Mouse (Mus musculus): ENCODE results near the gene Jagn1. TPM values are rescaled to one million over a fixed set of nuclear protein-coding genes. Genes with fewer than 3 reads are reported as not detected.

Jagn1 gene
- polyA plus RNA-seq, 1 experiment from 2014 or later = 75.0 TPM

DNA sequence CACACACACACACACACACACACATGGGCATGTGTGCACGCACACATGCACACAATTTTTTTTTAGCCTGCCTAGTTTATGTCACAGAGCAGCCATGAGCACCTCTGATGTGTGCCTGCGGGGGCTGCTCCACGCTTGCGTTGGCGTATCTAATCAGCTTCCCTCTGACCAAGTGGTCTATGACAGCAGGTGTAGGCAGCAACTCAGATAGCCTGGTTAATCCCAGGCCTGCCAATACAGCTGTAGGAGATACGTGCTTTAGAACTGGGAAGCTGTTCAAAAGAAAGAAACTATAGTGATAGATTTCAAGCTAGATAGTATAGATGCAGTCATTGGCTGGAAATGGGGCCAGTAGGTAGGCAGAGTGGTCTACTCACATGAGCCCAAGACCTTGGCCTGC is 31.3 kb downstream of the Jagn1 start:
- Histone ChIP-seq H3K4me1 (ENCODE audit: control insufficient read depth, insufficient read depth, low read length) (peaks cover 4% of the 10 kb centered on the region), H3K9ac (ENCODE audit: low read length) (no peak overlapping the region), H3K27me3 (ENCODE audit: control insufficient read depth, insufficient read depth, low read length) (peaks cover 19% of the 10 kb centered on the region), H3K36me3 (ENCODE audit: control insufficient read depth, insufficient read depth, low read length) (no peaks in the 10 kb centered on the region), H3K9me3 (ENCODE audit: control insufficient read depth, low read length) (no peaks in the 10 kb centered on the region), H3K4me2 (no peak overlapping the region), H3K27ac (ENCODE audit: low read depth, low read length) (no peak overlapping the region), H3K4me3 (ENCODE audit: low read depth, low read length) (no peak overlapping the region)
- no peak for ATAC-seq (ENCODE audit: low FRiP score)
- peak; percentile 19 for DNase-seq (ENCODE audit: low spot score, missing footprints)
- WGBS = 88% methylated on average over 6 of the region's 6 CpGs

DNA sequence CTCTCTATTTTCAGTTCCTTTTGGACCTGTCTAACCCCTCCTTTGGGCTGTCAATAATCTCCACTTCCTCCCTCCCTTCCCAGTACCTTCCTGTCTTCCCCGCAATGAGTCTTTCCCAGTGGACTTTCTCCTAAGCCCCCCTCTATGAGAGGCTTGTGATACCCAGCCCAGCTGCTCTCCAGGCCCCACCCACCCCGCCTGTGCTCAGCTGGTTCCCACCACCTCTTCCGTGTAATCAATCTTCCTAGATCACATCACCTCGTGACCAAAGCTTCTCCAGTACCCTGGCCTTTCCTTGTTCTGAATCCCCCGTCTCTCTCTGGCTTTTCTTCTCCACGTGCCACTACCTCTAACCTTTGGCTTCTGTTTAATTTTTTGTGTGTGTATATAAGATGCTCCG is 35.0 kb downstream of the Jagn1 start:
- ATAC-seq (ENCODE audit: low FRiP score) = 0 out of 2 replicates have a peak, but pooled peaks have one; percentile 31
- Histone ChIP-seq H3K36me3 (ENCODE audit: control insufficient read depth, insufficient read depth, low read length) (no peaks in the 10 kb centered on the region), H3K4me1 (ENCODE audit: control insufficient read depth, insufficient read depth, low read length) (peaks cover 10% of the 10 kb centered on the region; the same call in 1 of the 2 replicates), H3K4me2 (no peak overlapping the region), H3K27ac (ENCODE audit: low read depth, low read length) (no peak overlapping the region), H3K9ac (ENCODE audit: low read length) (no peak overlapping the region), H3K9me3 (ENCODE audit: control insufficient read depth, low read length) (no peaks in the 10 kb centered on the region), H3K27me3 (ENCODE audit: control insufficient read depth, insufficient read depth, low read length) (no peaks in the 10 kb centered on the region; the same call in 1 of the 2 replicates), H3K4me3 (ENCODE audit: low read depth, low read length) (no peak overlapping the region)
- 59% methylated on average over 7 of the region's 7 CpGs for WGBS
- DNase-seq (ENCODE audit: low spot score, missing footprints) = no peak

DNA sequence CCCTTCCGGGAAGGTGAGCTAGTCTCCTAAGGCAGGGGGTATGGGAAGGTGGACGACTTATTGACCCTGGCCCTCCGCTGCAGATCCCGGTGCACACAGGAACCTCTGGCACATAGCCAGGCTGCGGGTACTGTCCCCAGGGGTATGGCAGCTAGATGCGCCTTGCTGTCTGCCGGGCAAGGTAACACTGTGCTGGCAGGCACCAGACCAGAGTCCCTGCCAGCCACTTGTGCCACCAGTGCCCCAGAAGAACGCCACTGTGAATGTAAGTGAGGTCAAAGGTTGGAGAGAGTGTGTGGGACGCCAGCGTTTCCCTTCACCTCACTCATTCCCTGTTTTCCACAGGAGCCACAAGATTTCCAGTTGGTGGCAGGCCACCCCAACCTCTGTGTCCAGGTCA is 36.5 kb downstream of the Jagn1 start:
- H3K4me1 ChIP-seq (ENCODE audit: control insufficient read depth, insufficient read depth, low read length) = peaks cover 16% of the 10 kb centered on the region
- 85% methylated on average over 10 of the region's 10 CpGs for WGBS
- no peaks in the 10 kb centered on the region for H3K9me3 ChIP-seq (ENCODE audit: control insufficient read depth, low read length)
- DNase-seq (ENCODE audit: low spot score, missing footprints) (no peak), ATAC-seq (ENCODE audit: low FRiP score) (no peak)
- H3K27me3 ChIP-seq (ENCODE audit: control insufficient read depth, insufficient read depth, low read length) = no peaks in the 10 kb centered on the region; the same call in 1 of the 2 replicates
- H3K36me3 ChIP-seq (ENCODE audit: control insufficient read depth, insufficient read depth, low read length) = no peaks in the 10 kb centered on the region
- no peak overlapping the region for H3K4me3 ChIP-seq (ENCODE audit: low read depth, low read length)
- no peak overlapping the region for H3K27ac ChIP-seq (ENCODE audit: low read depth, low read length)
- H3K9ac ChIP-seq (ENCODE audit: low read length) = no peak overlapping the region
- H3K4me2 ChIP-seq = no peak overlapping the region

DNA sequence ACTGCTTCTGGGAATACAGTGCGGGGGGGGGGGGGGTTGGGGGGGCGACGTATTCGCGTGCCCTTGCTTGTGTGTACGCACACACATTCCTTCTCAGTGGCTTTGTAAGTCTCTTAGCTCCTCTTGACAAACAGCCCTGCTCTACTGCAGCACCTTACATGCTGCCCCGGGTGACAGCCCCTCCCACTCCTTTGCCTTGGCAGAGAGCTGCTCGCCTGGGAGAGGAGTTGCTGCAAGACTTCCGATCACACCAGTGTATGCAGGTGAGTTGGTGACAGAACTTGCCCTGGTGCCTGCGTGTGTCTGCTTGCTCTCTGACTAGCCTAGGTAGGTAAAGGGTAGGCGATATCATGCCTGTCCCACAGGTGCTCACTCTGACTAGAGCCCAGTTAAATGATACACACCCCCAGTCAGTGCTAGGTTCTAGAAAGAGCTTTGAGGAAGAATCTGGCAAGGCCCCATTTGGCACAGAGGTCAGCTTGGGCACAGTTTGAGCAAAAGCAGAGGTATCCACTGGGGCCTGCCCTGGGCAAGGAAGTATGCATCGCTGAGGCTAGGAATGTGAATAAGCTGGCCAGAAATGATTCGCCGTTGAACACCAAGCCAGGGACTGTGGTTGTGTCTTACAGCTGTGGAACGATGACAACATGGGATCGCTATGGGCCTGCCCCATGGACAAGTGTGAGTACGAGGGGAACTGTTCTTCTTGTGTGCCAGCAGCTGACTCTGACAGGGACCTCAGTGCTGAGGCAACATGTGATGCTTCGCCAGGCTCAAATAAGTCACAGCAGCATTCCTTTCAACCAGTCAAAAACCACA is 38.4 kb downstream of the Jagn1 start:
- no peak for ATAC-seq (ENCODE audit: low FRiP score)
- Histone ChIP-seq H3K9ac (ENCODE audit: low read length) (no peak overlapping the region), H3K9me3 (ENCODE audit: control insufficient read depth, low read length) (no peaks in the 10 kb centered on the region), H3K4me2 (no peak overlapping the region), H3K27me3 (ENCODE audit: control insufficient read depth, insufficient read depth, low read length) (no peaks in the 10 kb centered on the region; the same call in 1 of the 2 replicates), H3K27ac (ENCODE audit: low read depth, low read length) (no peak overlapping the region), H3K36me3 (ENCODE audit: control insufficient read depth, insufficient read depth, low read length) (no peaks in the 10 kb centered on the region), H3K4me1 (ENCODE audit: control insufficient read depth, insufficient read depth, low read length) (peaks cover 21% of the 10 kb centered on the region), H3K4me3 (ENCODE audit: low read depth, low read length) (no peak overlapping the region)
- DNase-seq (ENCODE audit: low spot score, missing footprints) = no peak
- WGBS = 63% methylated on average over 18 of the region's 18 CpGs

DNA sequence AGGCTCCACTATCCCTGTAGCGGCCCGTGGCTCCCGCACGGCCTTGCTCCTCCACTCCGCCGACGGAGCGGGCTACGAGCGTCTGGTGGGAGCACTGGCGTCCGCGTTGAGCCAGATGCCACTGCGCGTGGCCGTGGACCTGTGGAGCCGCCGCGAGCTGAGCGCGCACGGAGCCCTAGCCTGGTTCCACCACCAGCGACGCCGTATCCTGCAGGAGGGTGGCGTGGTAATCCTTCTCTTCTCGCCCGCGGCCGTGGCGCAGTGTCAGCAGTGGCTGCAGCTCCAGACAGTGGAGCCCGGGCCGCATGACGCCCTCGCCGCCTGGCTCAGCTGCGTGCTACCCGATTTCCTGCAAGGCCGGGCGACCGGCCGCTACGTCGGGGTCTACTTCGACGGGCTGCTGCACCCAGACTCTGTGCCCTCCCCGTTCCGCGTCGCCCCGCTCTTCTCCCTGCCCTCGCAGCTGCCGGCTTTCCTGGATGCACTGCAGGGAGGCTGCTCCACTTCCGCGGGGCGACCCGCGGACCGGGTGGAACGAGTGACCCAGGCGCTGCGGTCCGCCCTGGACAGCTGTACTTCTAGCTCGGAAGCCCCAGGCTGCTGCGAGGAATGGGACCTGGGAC is 40.2 kb downstream of the Jagn1 start:
- H3K36me3 ChIP-seq (ENCODE audit: control insufficient read depth, insufficient read depth, low read length) = no peaks in the 10 kb centered on the region
- peak overlapping the region; percentile 88 for H3K4me2 ChIP-seq
- ATAC-seq (ENCODE audit: low FRiP score) (peak; percentile 65), DNase-seq (ENCODE audit: low spot score, missing footprints) (no peak)
- WGBS = under 1% methylated on average over 64 of the region's 65 CpGs
- H3K27ac ChIP-seq (ENCODE audit: low read depth, low read length) = peak overlapping the region; percentile 86
- H3K9ac ChIP-seq (ENCODE audit: low read length) = peak overlapping the region; percentile 88
- H3K9me3 ChIP-seq (ENCODE audit: control insufficient read depth, low read length) = no peaks in the 10 kb centered on the region
- peaks cover 21% of the 10 kb centered on the region for H3K4me1 ChIP-seq (ENCODE audit: control insufficient read depth, insufficient read depth, low read length)
- peak overlapping the region; percentile 66 for H3K4me3 ChIP-seq (ENCODE audit: low read depth, low read length)
- H3K27me3 ChIP-seq (ENCODE audit: control insufficient read depth, insufficient read depth, low read length) = no peaks in the 10 kb centered on the region; the same call in 1 of the 2 replicates

DNA sequence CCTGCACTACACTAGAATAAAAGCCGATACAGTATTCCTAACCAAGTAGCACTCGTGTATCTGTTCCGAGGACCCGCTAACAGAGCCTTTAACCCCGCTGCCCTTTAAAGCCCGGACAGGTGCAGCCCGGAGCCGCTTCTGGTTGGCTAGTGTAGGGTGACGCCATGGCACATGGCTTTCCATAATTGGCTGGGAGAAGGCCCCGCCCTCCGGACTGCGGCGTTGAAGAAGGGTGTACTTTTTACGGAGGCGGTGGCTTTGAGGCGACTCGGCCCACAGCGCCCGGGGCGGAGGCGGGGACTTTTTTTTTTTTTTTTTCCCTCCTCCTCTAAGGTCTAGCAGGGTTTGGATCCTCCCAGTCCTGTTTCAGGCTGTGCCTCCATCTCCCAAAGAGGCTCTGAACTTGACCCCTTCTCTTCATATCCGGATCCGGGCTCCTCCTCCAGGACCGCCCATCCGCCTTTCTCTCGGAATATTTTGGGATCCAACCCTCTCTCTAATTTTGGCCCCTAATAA is 40.8 kb downstream of the Jagn1 start, which contains the start of gene Creld1:
TSS of gene Creld1 (plus strand) at position 198 of the 516 bp plus-strand sequence.
- peak; percentile 96 for ATAC-seq (ENCODE audit: low FRiP score)
- peak within 1 kb of the TSS; percentile 86 for H3K27ac ChIP-seq (ENCODE audit: low read depth, low read length)
- H3K27me3 ChIP-seq (ENCODE audit: control insufficient read depth, insufficient read depth, low read length) = no peaks in the 10 kb centered on the region; the same call in 1 of the 2 replicates
- H3K36me3 ChIP-seq (ENCODE audit: control insufficient read depth, insufficient read depth, low read length) = no peaks in the 10 kb centered on the region
- peak; percentile 99 for DNase-seq (ENCODE audit: low spot score, missing footprints)
- WGBS = under 1% methylated on average over 26 of the region's 26 CpGs
- H3K9ac ChIP-seq (ENCODE audit: low read length) = peak within 1 kb of the TSS; percentile 88
- H3K4me3 ChIP-seq (ENCODE audit: low read depth, low read length) = peak within 1 kb of the TSS; percentile 66
- peaks cover 21% of the 10 kb centered on the region for H3K4me1 ChIP-seq (ENCODE audit: control insufficient read depth, insufficient read depth, low read length)
- peak within 1 kb of the TSS; percentile 88 for H3K4me2 ChIP-seq
- H3K9me3 ChIP-seq (ENCODE audit: control insufficient read depth, low read length) = no peaks in the 10 kb centered on the region

DNA sequence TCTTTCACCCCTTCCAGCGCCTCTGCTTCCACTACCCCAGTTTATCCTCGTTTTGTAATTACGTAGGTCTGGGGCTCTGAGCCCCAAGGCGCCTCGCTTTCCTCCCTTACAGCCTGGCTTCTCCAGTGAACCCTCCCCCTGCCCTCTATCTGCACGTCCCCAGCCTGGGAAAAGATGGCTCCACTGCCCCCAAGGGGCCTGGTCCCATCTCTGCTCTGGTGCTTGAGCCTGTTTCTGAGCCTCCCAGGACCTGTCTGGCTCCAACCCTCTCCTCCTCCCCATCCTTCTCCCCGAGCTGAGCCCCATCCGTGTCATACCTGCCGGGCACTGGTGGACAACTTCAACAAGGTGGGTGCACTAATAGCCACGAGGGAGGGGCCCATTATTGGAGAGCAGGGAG is 41.4 kb downstream of the Jagn1 start:
- no peaks in the 10 kb centered on the region; the same call in 1 of the 2 replicates for H3K27me3 ChIP-seq (ENCODE audit: control insufficient read depth, insufficient read depth, low read length)
- H3K9ac ChIP-seq (ENCODE audit: low read length) = peak overlapping the region; percentile 88
- H3K4me2 ChIP-seq = peak overlapping the region; percentile 88
- peaks cover 21% of the 10 kb centered on the region for H3K4me1 ChIP-seq (ENCODE audit: control insufficient read depth, insufficient read depth, low read length)
- H3K27ac ChIP-seq (ENCODE audit: low read depth, low read length) = peak overlapping the region; percentile 86
- no peaks in the 10 kb centered on the region for H3K9me3 ChIP-seq (ENCODE audit: control insufficient read depth, low read length)
- no peak for DNase-seq (ENCODE audit: low spot score, missing footprints)
- H3K4me3 ChIP-seq (ENCODE audit: low read depth, low read length) = peak overlapping the region; percentile 66
- ATAC-seq (ENCODE audit: low FRiP score) = peak; percentile 57
- H3K36me3 ChIP-seq (ENCODE audit: control insufficient read depth, insufficient read depth, low read length) = no peaks in the 10 kb centered on the region
- 8% methylated on average over 10 of the region's 10 CpGs for WGBS

DNA sequence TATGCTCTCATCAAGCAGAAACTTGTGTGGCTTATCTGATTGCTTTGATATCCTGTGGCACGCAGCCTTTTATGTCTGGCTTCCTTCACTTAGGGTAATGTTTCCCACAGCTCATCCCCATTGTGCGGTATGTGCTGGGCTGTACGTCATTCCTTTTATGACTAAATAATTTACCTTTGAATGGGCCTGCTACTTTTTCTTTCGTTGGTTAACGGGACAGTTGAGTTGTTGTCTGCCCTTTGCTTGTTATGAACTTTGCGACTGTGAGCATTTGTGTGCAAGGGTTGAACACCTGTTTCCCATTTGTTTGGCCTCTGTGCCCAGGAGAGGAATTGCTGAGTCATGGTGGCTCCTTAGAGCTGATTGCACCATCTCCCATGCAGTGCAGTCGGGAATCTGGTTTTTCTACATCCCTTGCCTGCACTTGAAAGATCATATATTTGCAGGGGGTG is 44.8 kb downstream of the Jagn1 start:
- H3K9ac ChIP-seq (ENCODE audit: low read length) = no peak overlapping the region
- H3K4me2 ChIP-seq = no peak overlapping the region
- ATAC-seq (ENCODE audit: low FRiP score) = no peak
- H3K9me3 ChIP-seq (ENCODE audit: control insufficient read depth, low read length) = no peaks in the 10 kb centered on the region
- no peaks in the 10 kb centered on the region for H3K27me3 ChIP-seq (ENCODE audit: control insufficient read depth, insufficient read depth, low read length)
- H3K27ac ChIP-seq (ENCODE audit: low read depth, low read length) = no peak overlapping the region
- H3K4me3 ChIP-seq (ENCODE audit: low read depth, low read length) = no peak overlapping the region
- H3K36me3 ChIP-seq (ENCODE audit: control insufficient read depth, insufficient read depth, low read length) = peaks cover 7% of the 10 kb centered on the region
- no peak for DNase-seq (ENCODE audit: low spot score, missing footprints)
- 63% methylated on average over 7 of the region's 7 CpGs for WGBS
- peaks cover 12% of the 10 kb centered on the region for H3K4me1 ChIP-seq (ENCODE audit: control insufficient read depth, insufficient read depth, low read length)

DNA sequence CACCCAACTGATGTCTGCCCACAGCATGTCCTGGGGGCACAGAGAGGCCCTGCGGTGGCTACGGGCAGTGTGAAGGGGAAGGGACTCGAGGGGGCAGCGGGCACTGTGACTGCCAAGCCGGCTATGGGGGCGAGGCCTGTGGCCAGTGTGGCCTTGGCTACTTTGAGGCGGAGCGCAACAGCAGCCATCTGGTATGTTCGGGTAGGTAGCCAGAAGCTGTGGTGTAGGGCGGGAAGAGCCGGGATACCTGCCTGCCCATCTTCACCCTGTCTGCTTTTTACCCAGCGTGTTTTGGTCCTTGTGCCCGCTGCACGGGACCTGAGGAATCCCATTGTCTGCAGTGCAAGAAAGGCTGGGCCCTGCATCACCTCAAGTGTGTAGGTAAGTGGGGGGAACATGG is 47.0 kb downstream of the Jagn1 start:
- peaks cover 3% of the 10 kb centered on the region; the same call in 1 of the 2 replicates for H3K4me1 ChIP-seq (ENCODE audit: control insufficient read depth, insufficient read depth, low read length)
- WGBS = 94% methylated on average over 14 of the region's 14 CpGs
- no peaks in the 10 kb centered on the region for H3K27me3 ChIP-seq (ENCODE audit: control insufficient read depth, insufficient read depth, low read length)
- H3K27ac ChIP-seq (ENCODE audit: low read depth, low read length) = no peak overlapping the region
- ATAC-seq (ENCODE audit: low FRiP score) (no peak), DNase-seq (ENCODE audit: low spot score, missing footprints) (no peak)
- peaks cover 9% of the 10 kb centered on the region for H3K36me3 ChIP-seq (ENCODE audit: control insufficient read depth, insufficient read depth, low read length)
- no peak overlapping the region for H3K9ac ChIP-seq (ENCODE audit: low read length)
- H3K4me2 ChIP-seq = no peak overlapping the region
- H3K9me3 ChIP-seq (ENCODE audit: control insufficient read depth, low read length) = no peaks in the 10 kb centered on the region
- no peak overlapping the region for H3K4me3 ChIP-seq (ENCODE audit: low read depth, low read length)

All from midbrain, embryonic 11.5 days (tissue).